In genomic region chr2:157292093-157292492, GRCm38 (mm10) we compare ENCODE assay signal across 9 mouse cellular contexts. TPM values are rescaled to one million over a fixed set of nuclear protein-coding genes. Genes with fewer than 3 reads are reported as not detected.
DNase-seq lines count a peak whose midpoint lies in the region; ATAC-seq and TF ChIP-seq lines count a peak whose summit lies in the region.
"Had no signal": no experiment of that assay in that cellular context is flagged by ENCODE, and none has a peak within 500 bp of the region (broad histone marks: within the 10 kb centered on the region; RNA-seq: fewer than 3 reads in every experiment).

No protein-coding gene starts in this region.

- no peaks in the 10 kb centered on the region for H3K27me3 ChIP-seq in forebrain, embryonic 10.5 days (ENCODE audit: poor library complexity, severe bottlenecking)
- H3K27me3 ChIP-seq in forebrain, embryonic 16.5 days (replicated peaks; ENCODE audit: control insufficient read depth, insufficient read depth, low read length): no peaks in the 10 kb centered on the region
- no peaks in the 10 kb centered on the region for H3K27me3 ChIP-seq in ES-Bruce4 (ENCODE audit: control insufficient read depth, insufficient read depth, low read length, poor library complexity, severe bottlenecking)
- H3K27me3 ChIP-seq: liver, embryonic 15.5 days had no signal

- peak; percentile 78 for TF ChIP-seq CTCF in ES-Bruce4 (IDR thresholded peaks at IDR 0.05; ENCODE audit: low read depth, low read length)

- no peaks in the 10 kb centered on the region for H3K9me3 ChIP-seq in forebrain, embryonic 10.5 days
- H3K9me3 ChIP-seq in forebrain, embryonic 16.5 days (ENCODE audit: control insufficient read depth, low read length): no peaks in the 10 kb centered on the region
- H3K9me3 ChIP-seq in ES-Bruce4 (replicated peaks; ENCODE audit: control insufficient read depth, insufficient read depth, low read length, poor library complexity, severe bottlenecking): no peaks in the 10 kb centered on the region
- H3K9me3 ChIP-seq: liver, embryonic 15.5 days had no signal

- DNase-seq in forebrain, embryonic 10.5 days (ENCODE audit: extremely low spot score, low spot score): peak; percentile 70
- DNase-seq in c-Kit-positive CD71-positive TER-119-positive erythroid progenitor cells, embryonic 14.5 days (ENCODE audit: low spot score): peak; percentile 49
- DNase-seq in gastrocnemius, adult 18-20 months (ENCODE audit: low spot score): peak; percentile 64
- DNase-seq in layer of hippocampus, adult 9-10 months (ENCODE audit: low spot score): peak; percentile 51
- DNase-seq in lung, postnatal 4 days: peak; percentile 81 to 86
- peak; percentile 33 to 55 for DNase-seq in spleen, postnatal 36 days (ENCODE audit: low spot score in 2 of 2)

- TF ChIP-seq POLR2A in ES-Bruce4 (IDR thresholded peaks at IDR 0.05; ENCODE audit: insufficient read depth, low read length): no peak

- H3K4me1 ChIP-seq in forebrain, embryonic 10.5 days: peaks cover 3% of the 10 kb centered on the region; the same call in 1 of the 2 replicates
- peaks cover 23% of the 10 kb centered on the region for H3K4me1 ChIP-seq in forebrain, embryonic 16.5 days (replicated peaks; ENCODE audit: control insufficient read depth, insufficient read depth, low read length)
- H3K4me1 ChIP-seq in ES-Bruce4 (ENCODE audit: control insufficient read depth, insufficient read depth, low read length): no peaks in the 10 kb centered on the region

- H3K9ac ChIP-seq in forebrain, embryonic 16.5 days (replicated peaks; ENCODE audit: low read depth, low read length): no peak overlapping the region
- no peak overlapping the region for H3K9ac ChIP-seq in ES-Bruce4 (ENCODE audit: low read depth, poor library complexity, severe bottlenecking)
- H3K9ac ChIP-seq: liver, embryonic 15.5 days had no signal

- WGBS in forebrain, embryonic 10.5 days: 40% methylated on average over 2 of the region's 2 CpGs
- WGBS in forebrain, embryonic 16.5 days: 3% methylated on average over 2 of the region's 2 CpGs

- no peak overlapping the region for H3K4me2 ChIP-seq in forebrain, embryonic 16.5 days (ENCODE audit: low read length)
- H3K4me2 ChIP-seq: liver, embryonic 15.5 days had no signal

- peaks cover 100% of the 10 kb centered on the region for H3K36me3 ChIP-seq in forebrain, embryonic 10.5 days (replicated peaks)
- peaks cover 20% of the 10 kb centered on the region for H3K36me3 ChIP-seq in forebrain, embryonic 16.5 days (ENCODE audit: control insufficient read depth, insufficient read depth)
- peaks cover 64% of the 10 kb centered on the region for H3K36me3 ChIP-seq in ES-Bruce4 (ENCODE audit: control insufficient read depth, insufficient read depth, low read length, poor library complexity, severe bottlenecking)

- no peak overlapping the region for H3K4me3 ChIP-seq in forebrain, embryonic 10.5 days
- no peak overlapping the region for H3K4me3 ChIP-seq in forebrain, embryonic 16.5 days (replicated peaks; ENCODE audit: low read length)
- no peak overlapping the region for H3K4me3 ChIP-seq in ES-Bruce4 (ENCODE audit: low read depth, low read length)
- H3K4me3 ChIP-seq: liver, embryonic 15.5 days had no signal

- H3K27ac ChIP-seq in forebrain, embryonic 10.5 days: no peak overlapping the region
- no peak overlapping the region for H3K27ac ChIP-seq in forebrain, embryonic 16.5 days (ENCODE audit: low read length)
- no peak overlapping the region for H3K27ac ChIP-seq in ES-Bruce4 (ENCODE audit: insufficient read depth, low read length)
- H3K27ac ChIP-seq: liver, embryonic 15.5 days had no signal

- ATAC-seq in forebrain, embryonic 16.5 days: no peak

- TF ChIP-seq EP300 in ES-Bruce4 (IDR thresholded peaks at IDR 0.05; ENCODE audit: insufficient read depth, low read depth, low read length): no peak

RNA-seq across cellular contexts. Expression of gene Mroh8, which starts 12.7 kb away (rescaled TPM):
- polyA plus RNA-seq in forebrain, embryonic 10.5 days (2016; fragmentation: Nextera tagmentation; extraction: Ambion mirVana): 0.81 and 0.87 TPM in 2 replicates
- polyA plus RNA-seq in forebrain, embryonic 16.5 days (2015; fragmentation: Nextera tagmentation; extraction: Ambion mirVana): 0.20 and 0.30 TPM in 2 replicates
- polyA plus RNA-seq in ES-Bruce4 (2011; ENCODE audit: insufficient read depth, insufficient read length, low read depth, missing spikeins): 0.37 TPM in 1 of 2 replicates, not detected in the other
- 1 to 10 TPM; 1.4 TPM for total RNA-seq in gastrocnemius, adult 18-20 months (2021)

RNA-seq across cellular contexts. Expression of gene Rpn2, which starts 13.3 kb away (rescaled TPM):
- polyA plus RNA-seq in forebrain, embryonic 10.5 days (2016; fragmentation: Nextera tagmentation; extraction: Ambion mirVana): 293 and 298 TPM in 2 replicates
- polyA plus RNA-seq in forebrain, embryonic 16.5 days (2015; fragmentation: Nextera tagmentation; extraction: Ambion mirVana): 183 and 189 TPM in 2 replicates
- 214 and 249 TPM in 2 replicates for polyA plus RNA-seq in ES-Bruce4 (2011; ENCODE audit: insufficient read depth, insufficient read length, low read depth, missing spikeins)
- total RNA-seq in gastrocnemius, adult 18-20 months (2021): 10 to 100 TPM; 78.2 to 84.6 TPM

RNA-seq across cellular contexts. Expression of gene Ghrh, which starts 55.2 kb away (rescaled TPM):
- 0.34 TPM in 1 of 2 replicates, not detected in the other for polyA plus RNA-seq in forebrain, embryonic 10.5 days (2016; fragmentation: Nextera tagmentation; extraction: Ambion mirVana)
- polyA plus RNA-seq in forebrain, embryonic 16.5 days (2015; fragmentation: Nextera tagmentation; extraction: Ambion mirVana): 0.80 TPM in 1 of 2 replicates, not detected in the other
- polyA plus RNA-seq in ES-Bruce4 (2011; ENCODE audit: insufficient read depth, insufficient read length, low read depth, missing spikeins): not detected in 2 replicates
- total RNA-seq in gastrocnemius, adult 18-20 months (2021): not detected
